Mouse (Mus musculus) monocyte, adult 5-6 weeks (primary cell): ENCODE measurements around the gene Plekhm3. TPM values are rescaled to one million over a fixed set of nuclear protein-coding genes. Genes with fewer than 3 reads are reported as not detected.

Experiments used
- ATAC-seq: fragments of 153-309, 156-312 bp; replicated peaks from 2 replicates; pipeline ENCODE4 v1.8.0; 2017; ENCODE audit warnings: mild to moderate bottlenecking; ENCODE audit not compliant: low TSS enrichment, insufficient number of reproducible peaks, severe bottlenecking, poor library complexity, low FRiP score
- total RNA-seq: library from RNA; stranded (forward); fragments of 200-1000, 200-491, 200-594 nt; gene quantifications from 3 replicates; pipeline ENCODE4 v1.2.3, GENCODE M21; 2017

The Plekhm3 gene
- total RNA-seq, 1 experiment from 2014 or later = 34.9 TPM

DNA sequence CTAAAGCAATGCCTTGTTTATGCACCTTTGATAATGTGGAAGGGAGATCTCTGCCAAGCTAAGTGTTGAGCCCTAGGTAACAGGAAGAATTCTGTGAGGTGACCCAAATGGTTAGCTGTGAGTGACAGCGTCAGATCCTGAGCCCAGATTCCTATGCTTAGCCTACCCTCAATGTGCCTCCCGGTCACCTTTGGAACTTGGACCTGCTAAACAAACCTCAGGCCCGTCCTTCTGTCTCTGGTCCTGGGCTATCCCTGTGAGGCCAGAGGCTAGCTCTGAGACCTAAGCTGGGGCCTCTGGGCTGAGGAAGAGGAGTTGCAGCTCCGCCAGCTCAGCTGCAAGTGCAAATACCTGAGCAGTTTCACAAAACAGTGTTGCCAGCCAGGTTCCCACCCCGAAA, 202.0 kb downstream of the Plekhm3 start:
- no peak for ATAC-seq

DNA sequence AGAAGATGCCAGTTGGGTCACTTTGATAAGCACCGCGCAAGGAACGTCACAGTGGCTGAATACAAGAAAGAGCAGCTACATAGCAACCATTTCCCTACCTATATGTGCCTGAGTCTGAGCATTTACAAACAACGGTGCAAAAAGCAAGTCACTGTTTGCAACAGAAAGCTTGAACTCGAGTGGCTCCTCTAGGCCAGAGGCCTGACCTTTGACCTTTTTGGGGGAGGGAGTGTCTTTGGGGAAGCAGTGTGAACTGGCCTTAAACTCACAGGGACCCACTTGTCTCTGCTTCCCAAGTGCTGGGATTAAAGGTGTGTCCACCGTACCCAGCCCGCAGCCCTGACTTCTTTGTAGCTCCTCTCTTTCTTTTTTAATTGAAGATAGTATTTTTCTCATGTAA, 203.0 kb downstream of the Plekhm3 start:
- no peak for ATAC-seq

DNA sequence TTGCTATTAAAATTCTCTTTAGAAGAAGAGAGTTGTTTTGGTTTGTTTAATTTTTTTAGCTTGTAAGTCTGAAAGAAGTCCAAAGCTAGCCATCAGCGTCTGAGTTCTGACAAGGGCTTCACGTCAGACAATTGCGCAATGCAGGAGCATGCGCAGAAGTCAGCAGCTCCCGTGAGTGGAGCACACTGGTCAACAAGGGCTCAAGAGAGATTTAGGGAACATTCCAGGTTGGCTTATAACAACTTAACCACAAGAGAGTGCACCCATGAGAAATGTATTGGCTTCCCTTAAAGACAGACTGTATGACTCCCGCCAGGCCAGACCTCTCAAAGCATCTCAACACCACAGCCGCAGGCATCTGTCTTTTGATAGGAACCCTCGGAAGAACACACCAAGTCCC, 203.5 kb downstream of the Plekhm3 start:
- ATAC-seq = 0 out of 2 replicates have a peak, but pooled peaks have one; percentile 33

DNA sequence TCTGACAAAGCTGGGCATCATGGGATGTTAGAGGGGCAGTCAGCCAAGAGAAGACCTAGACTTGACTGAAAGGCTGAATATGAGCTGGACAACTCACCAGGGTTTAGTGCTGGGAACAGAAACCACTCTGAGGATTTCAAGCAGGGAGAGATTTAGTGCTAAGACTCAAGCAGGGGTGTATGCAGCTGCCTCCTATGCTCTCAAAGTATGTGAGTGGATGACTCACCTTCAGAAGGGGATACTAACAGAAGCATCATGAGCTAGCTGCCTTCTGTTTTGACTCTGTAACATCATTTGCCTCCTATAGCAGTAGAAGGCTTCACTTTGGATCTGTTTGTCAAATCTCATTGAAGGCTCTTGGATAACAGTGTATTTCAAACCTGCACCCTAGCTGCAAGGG, 212.0 kb downstream of the Plekhm3 start:
- ATAC-seq = no peak

DNA sequence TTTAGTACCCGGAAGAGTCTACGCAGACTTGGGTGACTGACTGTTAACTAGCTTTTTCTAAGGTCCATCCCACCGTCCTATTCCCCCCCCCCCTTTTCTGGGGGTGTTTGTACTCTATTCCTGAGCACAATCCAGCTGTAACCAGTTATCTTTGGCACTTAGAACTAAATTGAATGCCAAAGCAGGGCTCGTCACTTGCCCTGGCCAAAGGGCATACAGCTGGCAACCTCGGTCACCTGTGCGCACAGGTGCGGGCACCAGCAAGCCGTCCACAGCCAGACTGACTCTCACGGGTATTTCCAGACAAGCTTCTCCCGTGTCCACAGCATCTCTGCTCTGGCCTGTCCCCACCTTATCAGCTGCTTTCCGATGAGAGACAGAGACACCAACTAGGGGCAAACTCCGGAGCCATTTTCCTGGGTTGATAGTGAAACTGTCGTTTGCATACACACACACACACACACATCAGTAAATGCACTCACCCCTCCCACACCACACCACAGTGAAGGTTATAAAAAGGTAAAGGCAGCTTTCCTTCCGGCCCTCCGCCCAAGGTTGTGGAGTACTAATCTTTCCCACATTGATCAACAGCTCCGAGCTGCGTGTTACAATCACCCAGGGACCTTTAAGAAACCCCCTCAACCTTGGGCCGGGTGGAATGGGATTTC, 213.7 kb downstream of the Plekhm3 start:
- ATAC-seq = no peak

DNA sequence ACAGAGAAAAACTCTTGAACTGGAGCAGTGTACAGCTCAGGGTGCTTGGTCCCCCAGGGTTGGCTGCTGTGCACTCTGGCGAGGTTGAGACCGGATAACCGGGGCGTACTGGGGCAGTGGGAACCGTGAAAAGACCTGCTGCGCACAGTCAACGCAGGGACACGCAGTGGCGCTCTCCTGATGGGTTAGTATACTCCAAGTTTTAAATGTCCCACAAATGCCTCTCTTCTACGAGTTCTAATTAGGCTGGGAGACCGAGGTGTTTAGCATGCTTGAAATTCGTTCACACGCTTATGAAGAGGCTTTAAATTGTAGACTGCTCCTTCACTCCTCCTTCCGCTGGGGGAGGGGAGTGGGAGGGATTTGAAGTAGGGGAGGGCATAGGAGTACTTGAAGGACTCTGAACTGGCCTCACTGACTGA, 218.0 kb downstream of the Plekhm3 start:
- no peak for ATAC-seq

DNA sequence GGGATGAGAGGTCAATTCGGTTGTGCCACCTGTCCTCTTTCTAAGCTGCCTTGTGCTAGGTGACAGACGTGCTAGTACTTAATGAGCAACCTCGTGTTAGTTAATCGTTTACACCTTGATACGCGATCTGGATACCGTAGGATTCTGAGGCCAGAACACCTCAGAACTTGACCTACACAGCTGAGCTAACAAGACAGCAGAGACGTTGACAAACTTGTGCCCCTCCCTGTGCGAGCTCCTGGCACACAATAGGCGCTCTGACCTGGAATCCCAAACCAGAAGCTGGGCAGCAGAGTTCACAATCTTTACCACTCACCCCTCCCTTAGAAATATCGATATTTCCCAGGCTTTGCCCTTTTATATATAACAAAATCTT, 218.5 kb downstream of the Plekhm3 start:
- ATAC-seq = 0 out of 2 replicates have a peak, but pooled peaks have one; percentile 8

DNA sequence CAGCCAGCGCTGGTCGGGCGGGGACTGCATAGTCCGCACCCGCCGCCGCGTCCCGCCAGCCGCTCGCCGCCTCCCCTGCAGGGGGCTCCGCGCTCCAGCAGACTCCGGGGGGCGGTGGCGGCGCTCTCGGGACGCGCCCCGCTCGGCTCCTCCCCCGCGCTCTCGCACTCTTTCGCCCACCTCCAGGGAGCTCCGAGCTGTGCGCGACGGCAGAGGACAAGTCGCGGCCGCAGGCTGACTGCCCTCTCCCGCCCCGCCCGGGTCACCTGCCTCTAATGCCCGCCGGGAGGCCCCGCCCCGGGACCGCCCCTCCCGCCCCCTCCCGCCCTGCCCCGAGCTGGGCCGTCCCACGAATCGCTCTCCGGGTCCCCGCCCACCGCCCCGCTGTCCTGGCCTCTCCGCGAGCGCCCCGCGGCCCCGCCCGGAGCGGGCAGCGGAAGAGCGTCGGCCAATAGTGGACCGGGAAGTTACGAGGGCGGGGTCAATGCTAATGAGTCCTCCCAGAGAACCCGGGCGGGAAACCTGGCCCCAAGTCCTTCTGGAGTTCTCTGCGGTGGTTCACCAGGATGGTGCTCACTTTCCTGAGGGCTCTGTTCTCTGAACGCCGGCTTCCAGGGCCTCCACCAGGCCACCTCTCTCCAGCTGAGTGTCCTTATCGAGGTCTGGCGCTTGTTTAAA, 219.0 kb downstream of the Plekhm3 start, which contains the start of gene Fzd5:
Gene Fzd5, minus strand, starts transcription at position 250 of the 678 bp plus-strand sequence.
- ATAC-seq = peak; percentile 60

DNA sequence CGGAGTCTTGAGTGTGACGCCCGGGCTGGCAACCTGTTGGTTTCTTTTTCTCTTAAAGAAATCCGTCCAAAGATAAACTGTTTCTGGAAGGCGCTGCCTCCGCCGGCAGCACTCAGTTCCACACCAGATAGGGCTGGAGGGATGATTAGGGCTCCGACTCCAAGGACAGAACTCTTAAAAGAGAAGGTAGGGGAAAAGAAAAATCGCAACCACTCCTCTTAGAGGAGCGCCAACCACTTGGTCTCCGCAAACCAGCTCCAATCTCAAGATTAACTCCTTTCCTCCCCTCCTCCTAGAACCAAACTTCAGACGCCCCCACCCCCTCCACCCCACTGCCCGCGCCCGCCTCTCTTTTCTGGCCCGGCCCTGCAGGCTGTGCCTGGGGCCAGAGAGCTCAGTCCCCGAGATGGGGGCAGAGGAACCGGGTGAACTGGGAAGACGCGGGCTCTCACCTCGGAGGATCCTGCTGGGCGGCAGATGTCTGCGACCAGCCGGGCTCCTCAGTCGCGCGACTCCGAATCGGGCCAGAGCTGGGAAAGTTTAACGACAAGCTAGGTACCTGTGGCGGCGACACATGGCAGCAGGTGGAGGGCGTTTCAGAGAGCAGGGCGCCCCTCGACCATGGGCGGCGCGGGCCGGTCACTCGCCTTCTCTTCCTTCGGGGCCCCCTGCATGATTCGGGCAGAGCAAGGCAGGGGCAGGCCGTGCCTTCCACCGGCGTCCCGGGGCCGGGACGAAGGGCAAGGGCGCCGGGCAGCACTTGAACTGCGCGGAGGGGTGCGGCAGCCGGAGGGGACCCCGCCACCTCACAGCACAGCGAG, 219.7 kb downstream of the Plekhm3 start:
- no peak for ATAC-seq

Other genes starting within 250 kb of the Plekhm3 start
- gene Fzd5, start 219.1 kb downstream of the Plekhm3 start, total RNA-seq = 4.8 to 20.0 TPM (median 6.9 TPM) in 3 replicates
- not detected in 3 replicates for gene Akr1cl, start 75.9 kb upstream of the Plekhm3 start, total RNA-seq
- not detected in 3 replicates for gene Cryge, start 94.3 kb upstream of the Plekhm3 start, total RNA-seq
- not detected in 3 replicates for gene Crygd, start 106.6 kb upstream of the Plekhm3 start, total RNA-seq
- gene Crygc, start 116.9 kb upstream of the Plekhm3 start, total RNA-seq = not detected in 3 replicates
- gene Crygb, start 125.5 kb upstream of the Plekhm3 start, total RNA-seq = not detected in 3 replicates
- not detected in 3 replicates for gene Cryga, start 146.5 kb upstream of the Plekhm3 start, total RNA-seq
- gene Gm28845, start 162.7 kb upstream of the Plekhm3 start, total RNA-seq = not detected in 3 replicates
- not detected in 3 replicates for gene D630023F18Rik, start 166.4 kb upstream of the Plekhm3 start, total RNA-seq
- gene Idh1, start 229.7 kb upstream of the Plekhm3 start, total RNA-seq = 91.5 to 141 TPM (median 130 TPM) in 3 replicates
- 43.2 to 56.5 TPM (median 45.5 TPM) in 3 replicates for gene Pikfyve, start 229.9 kb upstream of the Plekhm3 start, total RNA-seq